Mouse (Mus musculus) liver (tissue): ENCODE data around the gene Tmem132d.

Source experiments
- DNase-seq: peaks from one replicate; pipeline ENCODE4 v3.0.0-alpha.2; 2020; ENCODE audit warnings: mixed read lengths

Gene Tmem132d

GRCm38 (mm10) chr5:128404223-128404622, 28.7 kb downstream of the Tmem132d start:
- no peak for DNase-seq

- no peak for DNase-seq
Measured at GRCm38 (mm10) chr5:128392372-128392771, 40.5 kb downstream of the Tmem132d start.

- no peak for DNase-seq
Measured at GRCm38 (mm10) chr5:128389665-128390064, 43.2 kb downstream of the Tmem132d start.

GRCm38 (mm10) chr5:128388358-128389141, 44.3 kb downstream of the Tmem132d start:
- no peak for DNase-seq

GRCm38 (mm10) chr5:128369814-128370213, 63.1 kb downstream of the Tmem132d start:
- no peak for DNase-seq

- no peak for DNase-seq
Measured at GRCm38 (mm10) chr5:128369111-128369510, 63.8 kb downstream of the Tmem132d start.

GRCm38 (mm10) chr5:128365261-128365985, 67.5 kb downstream of the Tmem132d start:
- no peak for DNase-seq

- DNase-seq = no peak
Measured at GRCm38 (mm10) chr5:128360946-128361675, 71.8 kb downstream of the Tmem132d start.

GRCm38 (mm10) chr5:128348835-128349234, 84.0 kb downstream of the Tmem132d start:
- DNase-seq = no peak

- DNase-seq = no peak
Measured at GRCm38 (mm10) chr5:128336841-128337240, 96.0 kb downstream of the Tmem132d start.

- DNase-seq = no peak
Measured at GRCm38 (mm10) chr5:128332766-128333165, 100.1 kb downstream of the Tmem132d start.

GRCm38 (mm10) chr5:128330351-128330750, 102.5 kb downstream of the Tmem132d start:
- DNase-seq = no peak

GRCm38 (mm10) chr5:128302387-128302786, 130.5 kb downstream of the Tmem132d start:
- DNase-seq = no peak

GRCm38 (mm10) chr5:128291191-128291590, 141.7 kb downstream of the Tmem132d start:
- no peak for DNase-seq

GRCm38 (mm10) chr5:128273255-128273654, 159.6 kb downstream of the Tmem132d start:
- DNase-seq = no peak

GRCm38 (mm10) chr5:128267366-128267765, 165.5 kb downstream of the Tmem132d start:
- DNase-seq = no peak

- DNase-seq = no peak
Measured at GRCm38 (mm10) chr5:128244219-128244618, 188.7 kb downstream of the Tmem132d start.

- DNase-seq = no peak
Measured at GRCm38 (mm10) chr5:128236638-128237335, 196.1 kb downstream of the Tmem132d start.

GRCm38 (mm10) chr5:128235611-128236010, 197.3 kb downstream of the Tmem132d start:
- DNase-seq = no peak

GRCm38 (mm10) chr5:128233101-128233500, 199.8 kb downstream of the Tmem132d start:
- DNase-seq = no peak

GRCm38 (mm10) chr5:128218281-128218680, 214.6 kb downstream of the Tmem132d start:
- no peak for DNase-seq

GRCm38 (mm10) chr5:128211125-128211524, 221.8 kb downstream of the Tmem132d start:
- DNase-seq = no peak

- no peak for DNase-seq
Measured at GRCm38 (mm10) chr5:128205716-128206115, 227.2 kb downstream of the Tmem132d start.
